Mouse (Mus musculus) megakaryocyte progenitor cell, adult 5-6 weeks (primary cell): ENCODE data around the gene Tcaf1. TPM values are rescaled to one million over a fixed set of nuclear protein-coding genes. Genes with fewer than 3 reads are reported as not detected.

ENCODE experiments used
- ATAC-seq: replicated peaks from 2 replicates; pipeline ENCODE4 v1.8.0; 2016; ENCODE audit warnings: mild to moderate bottlenecking, moderate TSS enrichment, inconsistent platforms; ENCODE audit not compliant: poor library complexity
- total RNA-seq, 2 experiments: library from RNA; stranded (forward) in 1 of 2; stranded (reverse) in 1 of 2; fragments of 157-497, 149-512 nt in 1 of 2; fragments of 200-1000 nt in 1 of 2; gene quantifications; 2 replicates each; pipeline versions ENCODE4 v1.2.3 to v1.2.4; 2015 to 2017

Gene Tcaf1
- 0.05 and 0.37 TPM in 2 replicates for total RNA-seq (2015)
- 0.27 and 1.4 TPM in 2 replicates for total RNA-seq (2017)

DNA sequence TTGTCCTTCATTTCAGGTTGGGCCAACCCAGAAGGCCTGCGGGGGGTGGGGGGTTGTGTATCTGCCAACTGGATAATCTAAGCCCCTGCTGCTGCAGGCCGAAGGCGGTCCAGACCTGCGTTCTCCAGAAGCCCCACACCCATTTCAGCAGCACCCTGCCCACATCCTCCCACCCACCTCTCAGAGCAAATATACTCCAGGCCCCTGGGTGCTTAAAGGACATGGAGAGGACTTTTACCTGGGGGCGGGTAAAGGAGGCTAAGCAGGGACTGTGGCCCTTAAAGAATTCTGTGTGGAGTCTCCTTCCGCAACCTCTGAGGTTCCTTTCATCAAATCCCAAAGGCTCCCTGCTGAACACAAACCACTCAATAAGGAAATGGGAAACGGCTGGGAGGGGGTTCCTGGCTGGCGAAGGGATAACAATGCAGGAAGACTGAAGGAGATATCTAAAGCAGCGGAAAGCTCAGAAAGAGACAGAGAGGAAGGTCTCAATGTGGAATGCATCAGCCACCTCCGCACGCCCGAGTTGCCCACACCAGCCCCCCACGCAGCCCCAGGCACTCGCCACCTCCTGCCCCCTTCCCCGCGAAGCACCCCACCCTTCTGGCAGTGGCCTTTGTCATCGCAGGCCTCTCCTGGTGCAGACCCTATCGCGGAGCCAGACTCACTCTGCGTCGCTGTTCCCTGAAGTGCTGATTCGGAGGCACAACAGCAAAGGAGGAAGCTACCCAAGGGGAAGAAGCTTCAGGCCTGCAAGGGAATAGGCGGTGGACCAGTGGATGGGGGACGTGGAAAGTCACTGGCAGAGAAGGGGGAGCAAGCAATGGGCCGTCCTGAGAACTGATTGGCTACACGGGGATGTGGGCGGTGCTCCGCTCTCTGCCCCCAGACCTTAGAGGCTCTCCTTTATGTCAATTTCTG is at the start of gene Tcaf1:
Gene Tcaf1, minus strand, starts transcription at position 798 of the 921 bp plus-strand sequence.
- ATAC-seq = no peak

DNA sequence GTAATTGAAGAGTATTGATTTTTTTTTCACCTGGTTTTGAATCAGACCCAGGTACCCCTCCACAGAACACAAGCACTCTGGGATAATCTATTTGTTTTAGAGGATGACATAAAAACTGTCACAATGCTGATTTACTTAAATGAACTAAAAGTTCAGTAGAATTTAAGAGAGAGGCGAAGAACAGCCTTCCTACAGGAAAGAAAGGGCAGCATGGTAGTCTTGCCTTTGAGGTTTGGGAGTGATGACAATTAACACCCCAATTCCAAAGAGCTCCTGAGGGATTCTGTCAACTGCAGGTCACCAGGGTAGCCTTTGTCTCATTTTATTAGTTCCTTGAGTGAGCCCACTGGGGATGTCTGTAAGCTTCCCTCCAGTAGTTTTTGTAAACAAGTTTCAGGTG is 46.2 kb upstream of the Tcaf1 start, which contains the start of gene Olfr38:
Gene Olfr38, plus strand, starts transcription at position 301 of the 400 bp plus-strand sequence.
- no peak for ATAC-seq

DNA sequence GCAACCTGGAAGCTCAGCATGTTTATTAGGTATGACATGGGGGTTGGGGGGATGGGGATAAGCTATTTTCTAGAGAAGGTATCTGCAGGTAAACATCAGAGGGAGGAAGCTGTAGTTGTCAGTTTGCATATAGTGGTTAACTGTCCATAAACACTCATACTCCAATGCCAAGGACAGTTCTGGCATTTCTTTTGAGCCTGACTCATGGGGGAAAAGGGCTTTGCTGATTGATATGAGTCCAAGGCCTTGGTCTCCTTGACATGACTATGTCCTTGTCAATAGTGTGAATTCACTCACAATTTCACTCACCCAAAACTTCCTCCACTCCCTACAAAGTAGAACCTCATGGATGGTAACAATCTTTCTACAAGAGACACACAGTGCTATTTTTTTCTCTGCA is 38.0 kb upstream of the Tcaf1 start:
- no peak for ATAC-seq

DNA sequence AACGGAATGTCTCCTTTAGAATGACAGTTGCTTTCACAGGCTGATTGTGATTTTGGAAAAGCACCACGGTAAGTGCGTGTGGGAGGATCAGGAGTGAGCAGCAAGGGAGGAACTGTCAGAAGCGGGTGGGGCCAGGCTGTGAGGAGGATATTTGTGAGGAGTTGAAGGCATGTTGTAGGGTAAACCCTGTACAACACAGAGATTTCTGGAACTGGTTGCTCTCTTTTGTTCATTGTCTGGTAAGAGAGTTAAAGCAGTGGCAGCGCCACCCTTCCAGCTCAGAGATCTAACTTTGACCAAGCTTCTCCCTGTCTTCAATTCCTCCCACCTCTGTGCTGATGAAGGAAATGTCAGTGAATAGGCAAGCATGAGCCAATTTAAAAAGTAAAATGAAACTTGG is 32.4 kb upstream of the Tcaf1 start:
- ATAC-seq = no peak

DNA sequence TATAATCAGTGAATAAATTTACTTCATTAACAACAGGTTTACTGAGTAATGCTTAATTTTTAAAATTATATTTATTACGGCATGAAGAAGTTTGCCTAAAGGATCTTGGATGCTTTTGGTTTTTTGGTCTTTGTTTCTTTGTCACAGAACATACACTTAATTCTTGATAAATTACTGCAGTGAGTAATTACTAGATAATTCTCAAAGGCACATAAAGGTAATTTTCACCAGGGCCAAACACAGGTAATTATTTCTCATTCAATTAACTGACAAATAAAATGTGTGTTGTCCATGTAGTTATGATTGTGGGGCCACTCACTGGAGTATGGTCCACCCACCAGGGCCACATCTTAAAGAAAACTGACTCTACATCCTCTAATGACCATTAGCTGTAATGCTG is 29.2 kb upstream of the Tcaf1 start, which contains the start of gene Olfr453:
Gene Olfr453, plus strand, starts transcription at position 301 of the 400 bp plus-strand sequence.
- no peak for ATAC-seq

DNA sequence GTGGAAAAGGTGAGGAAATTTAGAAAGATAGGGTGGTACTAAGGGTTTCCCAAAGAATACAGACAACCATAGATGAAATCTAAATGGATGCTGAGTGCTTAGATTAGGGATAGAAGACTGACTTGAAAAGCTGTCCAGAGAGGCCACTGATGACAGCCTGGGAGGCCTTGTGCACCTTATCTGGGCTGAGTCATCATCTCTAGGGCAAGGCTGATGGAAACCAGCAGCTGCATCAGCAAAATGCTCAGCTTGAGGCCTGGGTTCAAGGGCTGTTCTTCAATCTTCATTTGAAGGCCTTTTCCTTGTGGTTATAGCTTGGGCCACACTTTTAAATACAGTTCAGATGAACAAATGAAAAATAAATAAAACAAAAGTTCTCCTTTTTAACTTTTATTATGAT is 8.1 kb upstream of the Tcaf1 start:
- ATAC-seq = no peak

DNA sequence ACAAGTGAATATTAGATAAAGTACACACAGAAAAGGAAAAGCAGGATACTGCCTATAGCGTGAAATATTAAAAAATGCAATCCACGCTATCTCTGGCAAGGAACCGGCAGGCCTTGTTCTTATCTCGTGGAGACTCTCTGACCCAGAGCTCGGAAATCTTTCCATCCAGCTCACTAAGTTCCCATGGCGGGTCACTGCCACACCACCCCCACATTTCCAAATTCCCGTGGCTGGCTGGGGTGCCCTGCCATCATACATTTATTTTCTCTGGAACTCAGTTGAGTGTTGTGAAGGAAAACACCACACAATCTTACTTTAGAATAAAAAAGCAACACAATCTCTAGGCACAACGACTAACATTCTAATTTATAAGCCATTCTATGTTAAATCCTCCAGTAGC is 4.8 kb upstream of the Tcaf1 start:
- no peak for ATAC-seq

DNA sequence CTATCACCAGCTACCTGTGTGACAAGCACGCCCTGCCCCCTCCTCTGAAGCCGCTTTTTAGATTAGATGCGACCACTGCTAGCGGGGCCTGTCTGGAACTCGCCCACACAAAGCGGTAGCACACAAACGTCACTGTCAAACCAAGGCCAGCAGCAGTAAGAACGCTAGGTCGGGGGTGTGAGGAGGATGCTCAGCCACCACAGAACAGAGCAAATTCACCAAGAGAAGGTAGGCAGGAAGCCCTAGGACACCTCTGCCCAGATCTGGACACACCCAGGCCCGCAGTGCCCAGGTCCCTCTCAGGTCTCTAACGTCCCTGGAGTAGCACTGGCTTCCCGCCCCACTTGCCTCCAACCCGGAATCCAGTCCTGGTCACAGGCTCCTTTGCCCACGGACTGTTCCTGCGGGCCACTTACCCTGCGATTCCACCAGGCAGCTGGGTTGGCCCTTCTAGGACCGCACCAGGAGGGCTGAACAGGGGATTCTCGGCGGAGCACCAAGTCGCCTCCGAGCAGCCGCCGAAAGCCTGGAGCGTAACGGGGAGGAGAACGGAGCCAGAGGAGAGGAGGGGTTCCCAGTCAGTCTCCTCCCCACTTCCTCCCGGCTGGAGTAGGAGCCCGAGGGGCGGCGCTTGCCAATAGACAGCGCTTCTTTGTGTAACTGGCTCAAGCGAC is 17.2 kb downstream of the Tcaf1 start:
- ATAC-seq = peak; percentile 89

DNA sequence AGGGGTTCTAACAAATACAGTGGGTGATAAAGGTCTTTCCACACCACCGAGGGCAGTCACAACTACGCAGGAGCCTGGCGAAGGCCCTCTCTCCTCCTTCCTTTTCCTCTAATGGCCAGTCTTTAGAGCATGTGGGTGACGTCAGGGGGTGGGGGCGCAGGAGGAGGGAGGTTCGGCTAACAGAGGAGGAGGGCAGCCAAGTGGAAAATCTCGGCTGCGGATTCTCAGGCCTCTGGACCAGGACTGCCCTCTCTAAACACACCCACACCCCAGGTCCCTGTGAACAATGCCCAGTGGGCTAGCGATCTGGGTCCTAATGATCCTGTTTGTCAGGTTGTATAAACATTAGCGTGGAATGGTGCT is 17.8 kb downstream of the Tcaf1 start:
- ATAC-seq = peak; percentile 47

DNA sequence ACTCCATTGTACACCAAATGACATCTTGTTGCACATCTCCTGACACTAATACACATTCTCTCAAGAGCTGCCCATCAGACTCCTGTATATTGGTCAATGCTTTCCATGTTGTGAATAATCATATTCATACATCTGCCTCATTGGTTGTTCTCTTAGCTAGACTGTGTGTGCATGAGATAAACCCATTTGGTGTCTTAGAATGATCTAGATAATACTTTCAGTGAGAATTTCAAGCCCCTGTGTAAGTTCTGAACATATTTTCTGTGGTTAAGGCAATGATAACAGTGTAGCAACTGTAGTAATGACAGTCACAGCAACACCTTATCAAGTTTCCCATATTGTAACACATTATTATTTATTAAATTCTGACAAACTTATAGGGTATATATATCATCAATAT is 20.1 kb downstream of the Tcaf1 start:
- ATAC-seq = peak; percentile 11; the same call in 1 of the 2 replicates

DNA sequence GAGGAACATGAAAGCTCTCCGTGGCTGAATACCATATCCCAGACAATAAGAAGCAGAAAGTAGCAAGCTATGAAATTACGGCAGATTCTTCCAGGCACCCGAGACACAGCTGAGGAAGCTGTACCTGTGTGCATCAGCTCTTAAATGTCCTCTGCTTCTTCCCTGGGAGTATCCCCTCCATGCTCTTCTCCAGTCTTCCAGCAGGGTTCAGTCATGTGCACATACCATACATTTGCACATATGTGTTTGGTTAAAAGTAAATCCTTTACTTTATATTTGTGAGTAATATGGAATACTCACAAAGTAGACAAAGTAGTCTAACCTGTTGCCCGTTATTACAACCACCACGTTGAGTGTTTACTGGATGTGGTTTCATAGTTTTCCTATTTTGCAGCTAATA is 22.0 kb downstream of the Tcaf1 start:
- ATAC-seq = no peak

DNA sequence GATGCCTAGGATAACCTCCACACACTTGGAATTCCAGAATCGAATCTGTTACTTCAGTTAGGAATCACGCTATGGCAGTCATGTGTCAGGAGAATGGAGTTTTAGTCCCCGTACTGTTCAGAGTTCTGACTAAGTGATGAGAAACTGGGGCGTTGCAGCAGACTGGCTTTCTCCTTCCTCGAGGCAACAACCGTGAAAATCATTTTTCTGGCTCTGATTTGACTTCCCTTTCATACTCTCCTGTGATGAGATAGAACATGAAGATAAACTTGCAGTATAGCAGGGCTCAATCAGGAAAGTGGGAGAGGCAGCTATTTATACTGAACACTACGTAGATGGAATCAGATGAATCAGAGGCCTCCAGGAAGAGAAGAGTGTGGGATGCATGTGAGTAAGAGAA is 29.8 kb downstream of the Tcaf1 start:
- no peak for ATAC-seq

DNA sequence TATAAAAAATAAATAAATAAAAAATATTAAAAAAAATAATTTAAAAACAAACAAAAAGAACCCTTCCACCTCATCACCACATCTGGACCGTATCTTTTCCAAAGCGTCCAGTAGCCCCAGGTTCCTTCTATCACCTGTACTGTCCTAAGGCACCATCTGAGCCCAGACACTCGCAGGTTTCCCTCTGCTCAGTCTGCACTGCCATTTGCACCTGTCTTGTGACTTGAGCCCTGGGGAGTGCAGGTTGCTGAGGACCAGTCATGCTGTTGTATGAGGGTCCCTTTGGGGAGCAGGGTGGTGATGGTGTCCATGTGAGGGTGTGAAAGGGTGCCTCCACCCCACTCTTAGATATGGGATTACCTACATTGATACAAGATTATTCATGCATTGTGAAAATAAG is 33.9 kb downstream of the Tcaf1 start:
- no peak for ATAC-seq

DNA sequence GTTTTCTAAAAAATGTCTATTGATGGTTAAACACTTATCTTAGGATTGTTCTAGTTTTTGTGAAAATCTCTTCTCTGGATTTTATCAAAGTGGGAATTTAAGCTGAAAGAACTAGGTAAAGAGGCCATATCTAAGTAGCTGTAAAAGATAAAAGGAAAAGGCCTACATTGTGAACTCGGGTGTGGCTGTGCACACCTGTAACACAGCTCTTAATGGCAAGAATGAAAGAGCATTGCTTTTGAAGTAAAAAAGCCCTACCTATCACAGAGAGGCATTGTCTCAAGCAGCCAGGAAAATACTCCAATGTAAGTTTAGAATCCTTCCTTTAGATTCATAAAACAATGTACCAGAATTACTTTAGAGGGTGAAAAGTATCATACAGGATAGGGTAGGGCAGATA is 38.1 kb downstream of the Tcaf1 start:
- no peak for ATAC-seq

DNA sequence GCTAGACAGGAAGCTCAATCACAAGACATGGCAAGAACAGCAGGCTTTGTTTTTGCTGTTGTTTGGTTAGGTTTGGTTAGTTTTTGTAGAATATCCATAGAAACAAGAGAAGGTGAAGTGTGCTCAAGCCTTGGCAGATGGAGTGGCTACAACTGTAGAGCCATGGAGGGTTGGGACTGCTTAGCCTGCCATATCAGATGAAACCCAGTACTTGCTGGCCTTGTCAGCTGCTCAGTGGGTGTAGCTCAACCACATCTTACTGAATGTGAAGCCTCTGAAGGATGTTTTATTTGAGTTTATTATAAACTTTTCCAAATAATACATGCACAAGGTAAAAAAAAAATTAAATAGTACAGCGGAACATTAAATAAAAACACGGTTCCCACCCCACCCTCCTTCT is 42.2 kb downstream of the Tcaf1 start:
- ATAC-seq = no peak

DNA sequence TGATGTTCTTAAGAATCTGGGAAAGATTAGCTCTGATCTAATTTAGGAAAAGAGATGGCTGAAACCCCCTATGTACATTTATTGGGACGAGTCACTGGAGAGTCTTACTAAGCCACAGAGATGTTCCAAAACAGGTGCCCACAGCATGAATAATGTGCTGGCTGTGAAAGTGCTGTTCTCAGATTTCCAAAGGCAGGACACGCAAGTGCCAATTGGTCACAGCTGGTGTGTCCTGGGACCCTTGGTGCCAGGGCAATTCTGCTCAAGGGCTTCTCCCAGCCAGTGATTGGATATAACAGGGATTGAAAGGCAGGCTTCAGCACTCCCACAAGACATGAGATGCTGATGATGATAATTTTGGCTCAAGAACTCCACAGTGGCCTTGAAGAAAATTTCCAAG is 48.1 kb downstream of the Tcaf1 start:
- no peak for ATAC-seq

DNA sequence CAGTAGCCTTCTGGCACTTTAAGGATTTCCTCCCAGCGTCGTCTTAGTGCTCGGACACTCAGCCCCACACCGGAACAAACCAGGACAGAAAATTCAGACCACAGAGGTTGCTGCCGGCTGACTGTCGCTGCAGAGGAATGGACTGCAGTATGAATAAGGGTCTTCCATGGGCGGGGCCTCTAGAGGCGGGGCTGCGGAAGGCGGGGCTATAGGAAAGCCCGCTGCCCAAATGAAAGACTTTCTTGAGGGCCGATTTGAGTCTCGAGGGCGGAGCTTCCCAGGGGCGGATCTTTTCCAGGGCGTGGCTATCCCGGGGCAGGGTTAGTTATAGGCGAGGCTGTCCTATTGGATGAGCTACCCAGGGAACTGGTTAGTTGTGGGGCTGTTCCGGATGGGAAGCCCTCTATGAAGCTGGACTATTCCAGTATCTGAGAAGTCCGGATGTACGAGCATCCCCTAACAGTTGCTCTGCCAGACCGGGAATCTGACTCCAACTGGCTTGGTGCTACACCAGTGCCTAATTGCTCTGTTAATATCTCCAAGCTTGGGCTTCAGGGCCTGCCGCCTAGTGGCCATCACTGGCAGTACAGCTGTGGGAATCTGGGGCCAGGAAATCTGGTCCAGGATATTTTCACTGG is 64.9 kb downstream of the Tcaf1 start, which contains the start of gene Tcaf2:
Gene Tcaf2, minus strand, starts transcription at position 343 of the 638 bp plus-strand sequence.
- peak; percentile 96 for ATAC-seq

DNA sequence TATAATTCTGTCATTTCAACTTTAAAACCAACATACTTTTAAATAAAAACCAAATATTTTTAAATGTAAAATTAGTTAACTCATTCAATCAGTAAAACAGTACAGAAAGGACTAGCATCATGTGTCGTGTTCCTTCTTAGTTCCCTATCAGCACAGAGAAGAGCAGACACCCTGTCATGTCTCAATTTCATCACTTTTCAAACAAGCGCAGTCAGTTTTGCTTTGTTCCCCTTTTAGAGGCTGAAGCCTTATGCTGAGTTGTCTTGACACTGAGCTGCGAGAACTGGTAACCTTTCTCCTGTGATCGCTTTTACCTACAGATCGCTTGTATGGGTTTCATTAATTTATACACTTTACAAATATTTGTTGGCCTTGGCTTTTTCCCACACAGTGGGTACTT is 75.5 kb downstream of the Tcaf1 start:
- peak; percentile 64; the same call in 1 of the 2 replicates for ATAC-seq

DNA sequence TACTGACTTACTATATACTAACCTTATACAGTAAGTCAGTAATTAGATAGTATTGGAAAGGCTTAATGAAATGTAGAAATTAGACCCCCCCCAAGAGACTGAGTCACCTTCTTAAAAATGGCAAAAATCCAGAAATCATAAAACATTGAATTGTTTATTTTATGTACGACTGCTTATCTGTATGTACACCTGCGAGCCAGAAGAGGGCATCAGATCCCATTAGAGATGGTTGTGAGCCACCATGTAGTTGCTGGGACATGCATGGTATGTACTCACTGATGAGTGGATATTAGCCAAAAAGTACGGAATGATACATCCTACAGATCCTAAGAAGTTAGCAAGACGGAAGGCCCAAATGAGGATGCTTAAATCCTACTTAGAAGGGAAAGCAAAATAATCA is 78.5 kb downstream of the Tcaf1 start:
- no peak for ATAC-seq
